Mouse (Mus musculus): ENCODE data around the gene Ski. TPM values are rescaled to one million over a fixed set of nuclear protein-coding genes. Genes with fewer than 3 reads are reported as not detected.

The Ski gene
- polyA plus RNA-seq, 1 experiment from 2014 or later: 11.9 TPM

GRCm38 (mm10) chr4:155184248-155185070 is 37.9 kb downstream of the Ski start:
- ATAC-seq (ENCODE audit: low FRiP score, low read depth): no peak
- H3K4me3 ChIP-seq: no peak overlapping the region
- no peaks in the 10 kb centered on the region for H3K36me3 ChIP-seq
- H3K4me2 ChIP-seq: no peak overlapping the region
- WGBS: 72% methylated on average over 18 of the region's 18 CpGs
- H3K27ac ChIP-seq (replicated peaks): peak overlapping the region; percentile 11; the same call in 1 of the 2 replicates
- H3K9me3 ChIP-seq: no peaks in the 10 kb centered on the region
- no peak overlapping the region for H3K9ac ChIP-seq
- H3K27me3 ChIP-seq: no peaks in the 10 kb centered on the region
- H3K4me1 ChIP-seq (replicated peaks): peaks cover 63% of the 10 kb centered on the region

- no peaks in the 10 kb centered on the region for H3K36me3 ChIP-seq
- H3K9me3 ChIP-seq: no peaks in the 10 kb centered on the region
- H3K9ac ChIP-seq: no peak overlapping the region
- H3K4me3 ChIP-seq: no peak overlapping the region
- WGBS: 84% methylated on average over 7 of the region's 7 CpGs
- H3K4me2 ChIP-seq: no peak overlapping the region
- peaks cover 63% of the 10 kb centered on the region for H3K4me1 ChIP-seq (replicated peaks)
- no peak for ATAC-seq (ENCODE audit: low FRiP score, low read depth)
- no peaks in the 10 kb centered on the region for H3K27me3 ChIP-seq
- no peak overlapping the region for H3K27ac ChIP-seq (replicated peaks)
Measured at GRCm38 (mm10) chr4:155183201-155183600, 39.2 kb downstream of the Ski start.

- H3K4me2 ChIP-seq: peak overlapping the region; percentile 18; the same call in 1 of the 2 replicates
- 22% methylated on average over 3 of the region's 3 CpGs for WGBS
- H3K4me3 ChIP-seq: no peak overlapping the region
- peak; percentile 32; the same call in 1 of the 2 replicates for ATAC-seq (ENCODE audit: low FRiP score, low read depth)
- peak overlapping the region; percentile 64 for H3K27ac ChIP-seq (replicated peaks)
- H3K36me3 ChIP-seq: no peaks in the 10 kb centered on the region
- H3K4me1 ChIP-seq (replicated peaks): peaks cover 68% of the 10 kb centered on the region
- H3K27me3 ChIP-seq: no peaks in the 10 kb centered on the region
- no peak overlapping the region for H3K9ac ChIP-seq
- no peaks in the 10 kb centered on the region for H3K9me3 ChIP-seq
Measured at GRCm38 (mm10) chr4:155178981-155179512, 43.3 kb downstream of the Ski start.

- Histone ChIP-seq H3K4me2 (peak overlapping the region; percentile 18), H3K9ac (no peak overlapping the region), H3K36me3 (no peaks in the 10 kb centered on the region), H3K27ac (replicated peaks) (peak overlapping the region; percentile 64), H3K4me3 (no peak overlapping the region), H3K27me3 (no peaks in the 10 kb centered on the region), H3K4me1 (replicated peaks) (peaks cover 72% of the 10 kb centered on the region), H3K9me3 (no peaks in the 10 kb centered on the region)
- peak; percentile 39; the same call in 1 of the 2 replicates for ATAC-seq (ENCODE audit: low FRiP score, low read depth)
- WGBS: 3% methylated on average over 6 of the region's 6 CpGs
Measured at GRCm38 (mm10) chr4:155178274-155178673, 44.1 kb downstream of the Ski start.

- no peaks in the 10 kb centered on the region for H3K36me3 ChIP-seq
- H3K9ac ChIP-seq: no peak overlapping the region
- peaks cover 87% of the 10 kb centered on the region for H3K4me1 ChIP-seq (replicated peaks)
- no peak overlapping the region for H3K4me2 ChIP-seq
- no peak overlapping the region for H3K4me3 ChIP-seq
- no peak for ATAC-seq (ENCODE audit: low FRiP score, low read depth)
- 33% methylated on average over 3 of the region's 3 CpGs for WGBS
- H3K9me3 ChIP-seq: no peaks in the 10 kb centered on the region
- H3K27ac ChIP-seq (replicated peaks): no peak overlapping the region
- no peaks in the 10 kb centered on the region for H3K27me3 ChIP-seq
Measured at GRCm38 (mm10) chr4:155176210-155176609, 46.2 kb downstream of the Ski start.

- Histone ChIP-seq H3K4me1 (replicated peaks) (peaks cover 87% of the 10 kb centered on the region), H3K36me3 (no peaks in the 10 kb centered on the region), H3K27ac (replicated peaks) (peak overlapping the region; percentile 80), H3K9me3 (no peaks in the 10 kb centered on the region), H3K27me3 (no peaks in the 10 kb centered on the region), H3K4me2 (peak overlapping the region; percentile 35), H3K9ac (peak overlapping the region; percentile 5; the same call in 1 of the 2 replicates), H3K4me3 (no peak overlapping the region)
- peak; percentile 20; the same call in 1 of the 2 replicates for ATAC-seq (ENCODE audit: low FRiP score, low read depth)
- WGBS: 12% methylated on average over 16 of the region's 17 CpGs
Measured at GRCm38 (mm10) chr4:155173822-155174785, 48.3 kb downstream of the Ski start.

- Histone ChIP-seq H3K36me3 (no peaks in the 10 kb centered on the region), H3K4me1 (replicated peaks) (peaks cover 77% of the 10 kb centered on the region), H3K4me3 (no peak overlapping the region), H3K9me3 (no peaks in the 10 kb centered on the region), H3K9ac (peak overlapping the region; percentile 5; the same call in 1 of the 2 replicates), H3K27ac (replicated peaks) (peak overlapping the region; percentile 80), H3K4me2 (peak overlapping the region; percentile 35), H3K27me3 (no peaks in the 10 kb centered on the region)
- peak; percentile 77 for ATAC-seq (ENCODE audit: low FRiP score, low read depth)
- WGBS: 6% methylated on average over 21 of the region's 21 CpGs
Measured at GRCm38 (mm10) chr4:155172909-155173821, 49.2 kb downstream of the Ski start.

GRCm38 (mm10) chr4:155171961-155172533 is 50.3 kb downstream of the Ski start:
- no peak overlapping the region for H3K4me3 ChIP-seq
- H3K27ac ChIP-seq (replicated peaks): peak overlapping the region; percentile 80
- no peaks in the 10 kb centered on the region for H3K36me3 ChIP-seq
- no peak overlapping the region for H3K9ac ChIP-seq
- H3K4me2 ChIP-seq: peak overlapping the region; percentile 35; the same call in 1 of the 2 replicates
- H3K9me3 ChIP-seq: no peaks in the 10 kb centered on the region
- no peaks in the 10 kb centered on the region for H3K27me3 ChIP-seq
- WGBS: 37% methylated on average over 5 of the region's 5 CpGs
- no peak for ATAC-seq (ENCODE audit: low FRiP score, low read depth)
- H3K4me1 ChIP-seq (replicated peaks): peaks cover 66% of the 10 kb centered on the region

GRCm38 (mm10) chr4:155170614-155171212 is 51.7 kb downstream of the Ski start:
- no peaks in the 10 kb centered on the region for H3K9me3 ChIP-seq
- peaks cover 60% of the 10 kb centered on the region for H3K4me1 ChIP-seq (replicated peaks)
- H3K27ac ChIP-seq (replicated peaks): peak overlapping the region; percentile 80; the same call in 1 of the 2 replicates
- H3K4me3 ChIP-seq: no peak overlapping the region
- H3K9ac ChIP-seq: no peak overlapping the region
- no peak overlapping the region for H3K4me2 ChIP-seq
- ATAC-seq (ENCODE audit: low FRiP score, low read depth): no peak
- H3K27me3 ChIP-seq: no peaks in the 10 kb centered on the region
- H3K36me3 ChIP-seq: no peaks in the 10 kb centered on the region
- whole genome bisulfite sequencing: 78% methylated on average over 8 of the region's 8 CpGs

GRCm38 (mm10) chr4:155168835-155169252 is 53.5 kb downstream of the Ski start:
- Histone ChIP-seq H3K4me2 (no peak overlapping the region), H3K4me3 (no peak overlapping the region), H3K27me3 (no peaks in the 10 kb centered on the region), H3K9ac (no peak overlapping the region), H3K27ac (replicated peaks) (no peak overlapping the region), H3K4me1 (replicated peaks) (peaks cover 56% of the 10 kb centered on the region), H3K36me3 (no peaks in the 10 kb centered on the region), H3K9me3 (no peaks in the 10 kb centered on the region)
- WGBS: 92% methylated on average over 8 of the region's 8 CpGs
- ATAC-seq (ENCODE audit: low FRiP score, low read depth): no peak

Data from hindbrain, embryonic 15.5 days (tissue).